Mouse (Mus musculus) lung, postnatal 0 days (tissue): Measurements from ENCODE around the gene Zfp622.

Experiments used
- CTCF ChIP-seq: IDR thresholded peaks from 2 replicates; pipeline ENCODE4 v1.5.1; 2016; ENCODE audit warnings: antibody characterized with exemption, mild to moderate bottlenecking
- EP300 ChIP-seq: IDR thresholded peaks from 2 replicates; pipeline ENCODE4 v1.6.1; 2016; ENCODE audit warnings: antibody characterized with exemption, mild to moderate bottlenecking, control low read depth

DNA sequence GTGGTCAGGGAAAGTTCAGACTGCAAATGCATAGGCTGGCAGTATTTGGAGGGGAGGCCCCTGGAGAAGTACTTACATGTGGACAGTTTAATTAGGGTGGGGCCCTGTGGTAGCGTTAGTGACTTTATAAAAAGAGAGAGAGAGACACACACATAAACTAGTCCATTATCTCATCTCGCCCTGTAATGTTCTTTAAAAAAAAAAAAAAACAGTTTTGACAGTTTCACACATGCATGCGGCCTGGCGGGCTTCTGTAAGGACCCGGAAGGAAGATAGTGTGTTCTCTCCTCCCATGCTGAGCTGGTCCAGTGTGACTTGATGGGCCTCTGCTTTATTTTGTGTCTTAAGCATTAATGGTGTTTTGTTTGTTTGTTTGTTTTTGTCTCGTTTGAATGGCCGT lies 45.7 kb upstream of the Zfp622 start:
- TF ChIP-seq CTCF = no peak
- no peak for TF ChIP-seq EP300
